Comparison of ENCODE assay signal across 12 mouse cellular contexts in the genomic region with DNA sequence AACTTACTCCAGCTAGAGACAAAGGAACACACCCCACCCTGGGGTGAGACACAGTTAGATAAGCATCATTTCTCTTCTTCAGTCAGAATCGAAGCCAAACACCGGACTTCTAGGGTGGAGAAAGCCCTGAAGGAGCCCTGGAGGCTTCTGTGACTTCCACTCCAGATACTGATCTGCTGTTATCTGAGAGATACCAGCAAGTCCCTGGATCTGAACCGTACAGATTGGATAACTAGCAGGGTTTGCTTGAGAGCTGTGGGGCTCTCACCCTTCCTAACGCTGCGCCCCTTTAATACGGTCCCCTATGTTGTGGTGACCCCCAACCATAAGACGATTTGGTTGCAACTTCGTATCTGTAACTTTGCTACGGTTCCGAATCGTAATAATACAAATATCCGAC. TPM values are rescaled to one million over a fixed set of nuclear protein-coding genes. Genes with fewer than 3 reads are reported as not detected.
A peak's percentile ranks its signal among the peaks of the same experiment; 100 is the strongest.
DNase-seq lines count a peak whose midpoint lies in the region; ATAC-seq and TF ChIP-seq lines count a peak whose summit lies in the region.
"Had no signal": no experiment of that assay in that cellular context is flagged by ENCODE, and none has a peak within 500 bp of the region (broad histone marks: within the 10 kb centered on the region; RNA-seq: fewer than 3 reads in every experiment).

No protein-coding gene starts in this region.

- no peaks in the 10 kb centered on the region for H3K27me3 ChIP-seq in heart, embryonic 11.5 days (ENCODE audit: control insufficient read depth, insufficient read depth, low read length)
- H3K27me3 ChIP-seq in lung, postnatal 0 days (replicated peaks; ENCODE audit: insufficient read depth, low read length) = no peaks in the 10 kb centered on the region
- H3K27me3 ChIP-seq in forebrain, embryonic 15.5 days = no peaks in the 10 kb centered on the region

- no peak for TF ChIP-seq EP300 in lung, postnatal 0 days (IDR thresholded peaks at IDR 0.05)

- H3K4me2 ChIP-seq in heart, embryonic 11.5 days = peak overlapping the region; percentile 68
- H3K4me2 ChIP-seq in lung, postnatal 0 days (replicated peaks; ENCODE audit: low read depth, low read length) = peak overlapping the region; percentile 73
- H3K4me2 ChIP-seq in forebrain, embryonic 15.5 days (replicated peaks) = 0 out of 2 replicates have a peak overlapping the region, but pooled peaks have one; percentile 2

- DNase-seq in heart, adult 11 months = no peak
- DNase-seq in lung, postnatal 0 days (ENCODE audit: low spot score) = no peak
- no peak for DNase-seq in lung, postnatal 14 days
- no peak for DNase-seq in spleen, postnatal 10 days (ENCODE audit: low spot score in 2 of 2)
- no peak for DNase-seq in testis, postnatal 14 days (ENCODE audit: low spot score)
- DNase-seq: embryo, embryonic 11 days; kidney, adult 8-10 months; right cerebral cortex, postnatal 14 days; thymus, postnatal 25 days had no signal

- peak overlapping the region; percentile 77 for H3K27ac ChIP-seq in heart, embryonic 11.5 days (ENCODE audit: low read depth, low read length)
- H3K27ac ChIP-seq in lung, postnatal 0 days (ENCODE audit: low read length) = peak overlapping the region; percentile 90; the same call in 1 of the 2 replicates
- H3K27ac ChIP-seq in forebrain, embryonic 15.5 days (replicated peaks) = no peak overlapping the region

- 77% methylated on average over 12 of the region's 12 CpGs for WGBS in heart, embryonic 11.5 days (ENCODE audit: insufficient replicate concordance)
- WGBS in lung, postnatal 0 days = 80% methylated on average over 12 of the region's 12 CpGs
- WGBS in forebrain, embryonic 15.5 days = 97% methylated on average over 12 of the region's 12 CpGs

- peaks cover 29% of the 10 kb centered on the region for H3K4me1 ChIP-seq in heart, embryonic 11.5 days (ENCODE audit: control insufficient read depth, insufficient read depth, low read length)
- H3K4me1 ChIP-seq in lung, postnatal 0 days (ENCODE audit: insufficient read depth, low read depth, low read length) = no peaks in the 10 kb centered on the region; the same call in 1 of the 2 replicates
- peaks cover 21% of the 10 kb centered on the region for H3K4me1 ChIP-seq in forebrain, embryonic 15.5 days

- H3K9me3 ChIP-seq in heart, embryonic 11.5 days (replicated peaks; ENCODE audit: control insufficient read depth, low read length) = no peaks in the 10 kb centered on the region
- no peaks in the 10 kb centered on the region for H3K9me3 ChIP-seq in lung, postnatal 0 days (ENCODE audit: low read length)
- no peaks in the 10 kb centered on the region for H3K9me3 ChIP-seq in forebrain, embryonic 15.5 days

- H3K9ac ChIP-seq in heart, embryonic 11.5 days (ENCODE audit: low read depth, low read length) = peak overlapping the region; percentile 30; the same call in 1 of the 2 replicates
- H3K9ac ChIP-seq in lung, postnatal 0 days (replicated peaks; ENCODE audit: low read depth) = peak overlapping the region; percentile 6; the same call in 1 of the 2 replicates
- no peak overlapping the region for H3K9ac ChIP-seq in forebrain, embryonic 15.5 days (replicated peaks)

- ATAC-seq in heart, embryonic 11.5 days (replicated peaks; ENCODE audit: insufficient number of reproducible peaks, low FRiP score, low TSS enrichment) = no peak
- no peak for ATAC-seq in lung, postnatal 0 days
- ATAC-seq in forebrain, embryonic 15.5 days (replicated peaks) = no peak
- peak; percentile 13 for ATAC-seq in megakaryocyte-erythroid progenitor cell, adult 5-6 weeks (replicated peaks; ENCODE audit: low FRiP score, low TSS enrichment, poor library complexity, severe bottlenecking)

- peak overlapping the region; percentile 77 for H3K4me3 ChIP-seq in heart, embryonic 11.5 days (ENCODE audit: low read depth, low read length)
- H3K4me3 ChIP-seq in lung, postnatal 0 days (ENCODE audit: low read depth, low read length) = peak overlapping the region; percentile 76
- no peak overlapping the region for H3K4me3 ChIP-seq in forebrain, embryonic 15.5 days

- no peak for TF ChIP-seq CTCF in lung, postnatal 0 days (IDR thresholded peaks at IDR 0.05)

- peaks cover 23% of the 10 kb centered on the region for H3K36me3 ChIP-seq in heart, embryonic 11.5 days (ENCODE audit: control insufficient read depth, insufficient read depth, low read length)
- peaks cover 38% of the 10 kb centered on the region for H3K36me3 ChIP-seq in lung, postnatal 0 days (ENCODE audit: insufficient read depth, low read length)
- H3K36me3 ChIP-seq in forebrain, embryonic 15.5 days = peaks cover 37% of the 10 kb centered on the region

RNA-seq across cellular contexts. Expression of a gene that starts 2.2 kb away (rescaled TPM):
- polyA plus RNA-seq in heart, embryonic 11.5 days (2014; fragmentation: Nextera tagmentation; extraction: Ambion mirVana) = 50.1 and 54.1 TPM in 2 replicates
- 75.1 and 80.6 TPM in 2 replicates for polyA plus RNA-seq in lung, postnatal 0 days (2015; fragmentation: Nextera tagmentation; extraction: Ambion mirVana)
- 52.3 and 53.9 TPM in 2 replicates for polyA plus RNA-seq in forebrain, embryonic 15.5 days (2015; fragmentation: Nextera tagmentation; extraction: Ambion mirVana)
- 123 and 161 TPM in 2 replicates for total RNA-seq in megakaryocyte-erythroid progenitor cell, adult 5-6 weeks (2014; fragmentation: Nextera tagmentation)
- 46.7 and 71.5 TPM in 2 replicates for total RNA-seq in megakaryocyte-erythroid progenitor cell, adult 5-6 weeks (2017)

Comparison
In these comparisons a context has a peak if more than half of its experiments do, and no peak if none do; other contexts are left out.
1. H3K4me2 ChIP-seq: peak in every context shown above with its lines; median percentile 73 in lung, postnatal 0 days; 68 in heart, embryonic 11.5 days; 2 in forebrain, embryonic 15.5 days.